Mouse (Mus musculus): ENCODE results near the gene Smad6. TPM values are rescaled to one million over a fixed set of nuclear protein-coding genes. Genes with fewer than 3 reads are reported as not detected.
A peak's percentile ranks its signal among the peaks of the same experiment; 100 is the strongest.

Smad6 gene
- polyA plus RNA-seq, 2 experiments: 12.0 to 23.5 TPM

GRCm38 (mm10) chr9:63978682-63979081 lies 43.2 kb downstream of the Smad6 start:
- H3K4me1 ChIP-seq (ENCODE audit: control insufficient read depth, insufficient read depth, low read length): peaks cover 76% of the 10 kb centered on the region
- no peaks in the 10 kb centered on the region for H3K27me3 ChIP-seq (ENCODE audit: control insufficient read depth, insufficient read depth, low read length)
- whole genome bisulfite sequencing: 68% methylated on average over 7 of the region's 7 CpGs
- DNase-seq (ENCODE audit: low spot score) (no peak), ATAC-seq (ENCODE audit: low FRiP score, low read depth) (no peak)
- TF ChIP-seq POLR2A (IDR thresholded peaks at IDR 0.05; ENCODE audit: borderline replicate concordance, extremely low read depth, insufficient read depth, insufficient read length): no peak
- H3K9me3 ChIP-seq (ENCODE audit: control insufficient read depth, low read length): no peaks in the 10 kb centered on the region
- H3K36me3 ChIP-seq (ENCODE audit: control insufficient read depth, insufficient read depth, low read length): 0 out of 2 replicates have a peak, but pooled peaks cover 12% of the 10 kb centered on the region
- no peak overlapping the region for H3K9ac ChIP-seq (ENCODE audit: low read depth, low read length, severe bottlenecking)
- H3K4me2 ChIP-seq (replicated peaks; ENCODE audit: low read depth, low read length, severe bottlenecking): no peak overlapping the region
- no peak overlapping the region for H3K4me3 ChIP-seq (replicated peaks; ENCODE audit: low read length)
- no peak overlapping the region for H3K27ac ChIP-seq (replicated peaks; ENCODE audit: low read depth, low read length)

GRCm38 (mm10) chr9:63975996-63976395 lies 45.9 kb downstream of the Smad6 start:
- H3K9me3 ChIP-seq (ENCODE audit: control insufficient read depth, low read length): no peaks in the 10 kb centered on the region
- H3K4me3 ChIP-seq (replicated peaks; ENCODE audit: low read length): no peak overlapping the region
- H3K9ac ChIP-seq (ENCODE audit: low read depth, low read length, severe bottlenecking): no peak overlapping the region
- WGBS: 34% methylated on average over 11 of the region's 11 CpGs
- H3K27me3 ChIP-seq (ENCODE audit: control insufficient read depth, insufficient read depth, low read length): no peaks in the 10 kb centered on the region
- DNase-seq (ENCODE audit: low spot score): no peak
- peak overlapping the region; percentile 28; the same call in 1 of the 2 replicates for H3K27ac ChIP-seq (replicated peaks; ENCODE audit: low read depth, low read length)
- TF ChIP-seq POLR2A (IDR thresholded peaks at IDR 0.05; ENCODE audit: borderline replicate concordance, extremely low read depth, insufficient read depth, insufficient read length): no peak
- no peak for ATAC-seq (ENCODE audit: low FRiP score, low read depth)
- H3K36me3 ChIP-seq (ENCODE audit: control insufficient read depth, insufficient read depth, low read length): 0 out of 2 replicates have a peak, but pooled peaks cover 10% of the 10 kb centered on the region
- H3K4me1 ChIP-seq (ENCODE audit: control insufficient read depth, insufficient read depth, low read length): peaks cover 87% of the 10 kb centered on the region
- no peak overlapping the region for H3K4me2 ChIP-seq (replicated peaks; ENCODE audit: low read depth, low read length, severe bottlenecking)

GRCm38 (mm10) chr9:63974258-63975023 lies 47.4 kb downstream of the Smad6 start:
- peak overlapping the region; percentile 39 for H3K4me2 ChIP-seq (replicated peaks; ENCODE audit: low read depth, low read length, severe bottlenecking)
- 0 out of 2 replicates have a peak, but pooled peaks cover 10% of the 10 kb centered on the region for H3K36me3 ChIP-seq (ENCODE audit: control insufficient read depth, insufficient read depth, low read length)
- H3K9me3 ChIP-seq (ENCODE audit: control insufficient read depth, low read length): no peaks in the 10 kb centered on the region
- ATAC-seq (ENCODE audit: low FRiP score, low read depth) (0 out of 2 replicates have a peak, but pooled peaks have one; percentile 17), DNase-seq (ENCODE audit: low spot score) (no peak)
- no peak overlapping the region; the same call in 1 of the 2 replicates for H3K4me3 ChIP-seq (replicated peaks; ENCODE audit: low read length)
- H3K27ac ChIP-seq (replicated peaks; ENCODE audit: low read depth, low read length): peak overlapping the region; percentile 89
- H3K4me1 ChIP-seq (ENCODE audit: control insufficient read depth, insufficient read depth, low read length): peaks cover 88% of the 10 kb centered on the region
- WGBS: 29% methylated on average over 13 of the region's 13 CpGs
- H3K9ac ChIP-seq (ENCODE audit: low read depth, low read length, severe bottlenecking): no peak overlapping the region
- no peaks in the 10 kb centered on the region for H3K27me3 ChIP-seq (ENCODE audit: control insufficient read depth, insufficient read depth, low read length)
- no peak for TF ChIP-seq POLR2A (IDR thresholded peaks at IDR 0.05; ENCODE audit: borderline replicate concordance, extremely low read depth, insufficient read depth, insufficient read length)

- TF ChIP-seq POLR2A (IDR thresholded peaks at IDR 0.05; ENCODE audit: borderline replicate concordance, extremely low read depth, insufficient read depth, insufficient read length): no peak
- Histone ChIP-seq H3K36me3 (ENCODE audit: control insufficient read depth, insufficient read depth, low read length) (0 out of 2 replicates have a peak, but pooled peaks cover 10% of the 10 kb centered on the region), H3K27ac (replicated peaks; ENCODE audit: low read depth, low read length) (peak overlapping the region; percentile 89), H3K27me3 (ENCODE audit: control insufficient read depth, insufficient read depth, low read length) (no peaks in the 10 kb centered on the region), H3K4me3 (replicated peaks; ENCODE audit: low read length) (no peak overlapping the region), H3K9me3 (ENCODE audit: control insufficient read depth, low read length) (no peaks in the 10 kb centered on the region), H3K9ac (ENCODE audit: low read depth, low read length, severe bottlenecking) (no peak overlapping the region), H3K4me1 (ENCODE audit: control insufficient read depth, insufficient read depth, low read length) (peaks cover 89% of the 10 kb centered on the region), H3K4me2 (replicated peaks; ENCODE audit: low read depth, low read length, severe bottlenecking) (peak overlapping the region; percentile 39; the same call in 1 of the 2 replicates)
- peak; percentile 71 for DNase-seq (ENCODE audit: low spot score)
- no peak for ATAC-seq (ENCODE audit: low FRiP score, low read depth)
- 18% methylated on average over 14 of the region's 14 CpGs for WGBS
Observed at GRCm38 (mm10) chr9:63973662-63974190, 48.1 kb downstream of the Smad6 start.

GRCm38 (mm10) chr9:63972576-63973290 lies 49.1 kb downstream of the Smad6 start:
- WGBS: 89% methylated on average over 11 of the region's 11 CpGs
- Histone ChIP-seq H3K4me2 (replicated peaks; ENCODE audit: low read depth, low read length, severe bottlenecking) (no peak overlapping the region), H3K27ac (replicated peaks; ENCODE audit: low read depth, low read length) (peak overlapping the region; percentile 89; the same call in 1 of the 2 replicates), H3K9me3 (ENCODE audit: control insufficient read depth, low read length) (no peaks in the 10 kb centered on the region), H3K4me1 (ENCODE audit: control insufficient read depth, insufficient read depth, low read length) (peaks cover 88% of the 10 kb centered on the region), H3K27me3 (ENCODE audit: control insufficient read depth, insufficient read depth, low read length) (no peaks in the 10 kb centered on the region), H3K36me3 (ENCODE audit: control insufficient read depth, insufficient read depth, low read length) (0 out of 2 replicates have a peak, but pooled peaks cover 8% of the 10 kb centered on the region), H3K9ac (ENCODE audit: low read depth, low read length, severe bottlenecking) (no peak overlapping the region), H3K4me3 (replicated peaks; ENCODE audit: low read length) (no peak overlapping the region)
- DNase-seq (ENCODE audit: low spot score) (no peak), ATAC-seq (ENCODE audit: low FRiP score, low read depth) (no peak)
- no peak for TF ChIP-seq POLR2A (IDR thresholded peaks at IDR 0.05; ENCODE audit: borderline replicate concordance, extremely low read depth, insufficient read depth, insufficient read length)
